Mouse (Mus musculus) olfactory bulb, adult 2 months (tissue): ENCODE data around the gene 4930412O13Rik. TPM values are rescaled to one million over a fixed set of nuclear protein-coding genes. Genes with fewer than 3 reads are reported as not detected.

Experiments used
- H3K27ac ChIP-seq: fragments of 200-500 bp; 2 replicates; pipeline ENCODE4 v1.5.1; 2012; ENCODE audit warnings: low read depth, low read length; ENCODE audit not compliant: insufficient read depth
- H3K4me1 ChIP-seq: fragments of 200-500 bp; 2 replicates; pipeline ENCODE4 v1.6.1; 2012; ENCODE audit warnings: low read length; ENCODE audit not compliant: control insufficient read depth, insufficient read depth
- H3K4me3 ChIP-seq: fragments of 200-500 bp; 2 replicates; pipeline ENCODE4 v1.5.1; 2012; ENCODE audit warnings: mild to moderate bottlenecking, low read depth, low read length, moderate library complexity; ENCODE audit not compliant: insufficient read depth
- CTCF ChIP-seq: fragments of 200-500 bp; IDR thresholded peaks from 2 replicates; pipeline ENCODE4 v1.5.1; 2012; ENCODE audit warnings: low read depth, mild to moderate bottlenecking, low read length, moderate library complexity; ENCODE audit not compliant: insufficient read depth
- POLR2A ChIP-seq: fragments of 200-500 bp; IDR thresholded peaks from 2 replicates; pipeline ENCODE4 v1.6.1; 2012; ENCODE audit warnings: mild to moderate bottlenecking, low read depth, low read length, moderate library complexity; ENCODE audit not compliant: insufficient read depth
- WGBS: fragments of 180-500 bp; shearing (Covaris S2); methylation state at CpG from one replicate; pipeline ENCODE4 v1.1.7; 2018; 5-methylcytosine and 5-hydroxymethylcytosine counted together
- polyA plus RNA-seq: library from polyadenylated mRNA; stranded (reverse); fragments of >200 nt; gene quantifications from 2 replicates; pipeline ENCODE4 v1.2.4, GENCODE M21; 2012; ENCODE audit warnings: low replicate concordance; ENCODE audit not compliant: missing spikeins, insufficient read depth, insufficient read length

The 4930412O13Rik gene
- polyA plus RNA-seq, 1 experiment, result not detected

DNA sequence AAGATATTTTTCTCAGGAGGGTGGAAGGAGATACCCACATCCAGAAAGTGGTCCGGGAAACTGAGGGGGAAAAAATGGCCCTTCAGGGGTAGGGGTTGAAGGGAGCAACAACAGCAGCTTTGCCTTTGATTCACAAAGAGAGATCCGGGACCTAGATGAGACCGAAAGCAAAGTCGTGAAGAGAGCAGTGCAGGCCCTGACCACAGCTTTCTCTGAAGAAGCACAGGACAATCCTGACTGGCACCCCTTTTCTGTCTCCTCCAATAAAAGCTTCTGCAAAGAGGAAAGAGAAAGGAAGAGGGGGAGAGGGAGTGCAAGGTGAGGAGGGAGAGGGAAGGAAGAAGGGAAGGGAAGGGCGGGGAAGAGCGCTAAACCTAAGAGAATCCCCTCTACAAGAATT lies 9.3 kb upstream of the 4930412O13Rik start:
- WGBS, result 66% methylated on average over 6 of the region's 6 CpGs
- Histone ChIP-seq H3K4me3 (no peak overlapping the region), H3K4me1 (no peaks in the 10 kb centered on the region; the same call in 1 of the 2 replicates), H3K27ac (no peak overlapping the region)
- TF ChIP-seq POLR2A, result no peak
- TF ChIP-seq CTCF, result no peak

DNA sequence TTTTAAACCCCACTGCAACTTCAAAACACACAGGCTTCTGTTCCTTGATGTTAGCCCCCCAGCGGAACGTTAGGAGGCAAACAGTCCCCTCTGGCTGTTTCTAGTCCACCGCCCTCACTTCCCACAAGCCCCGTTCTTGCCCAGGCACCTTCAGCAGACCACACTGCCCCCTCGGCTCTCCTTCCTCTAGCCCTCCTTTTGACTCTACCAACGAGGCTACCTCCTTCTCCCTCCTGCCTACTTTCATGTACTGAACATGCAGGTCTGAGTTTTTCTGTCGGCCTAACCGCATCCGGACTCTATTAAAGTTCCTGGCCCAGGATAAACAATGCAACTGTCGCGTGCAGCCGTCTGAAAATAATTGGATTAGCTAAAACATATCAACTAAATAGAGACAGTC lies 8.4 kb upstream of the 4930412O13Rik start:
- WGBS, result 16% methylated on average over 12 of the region's 12 CpGs
- H3K4me3 ChIP-seq, result no peak overlapping the region
- no peak for TF ChIP-seq CTCF
- no peak for TF ChIP-seq POLR2A
- peaks cover 3% of the 10 kb centered on the region; the same call in 1 of the 2 replicates for H3K4me1 ChIP-seq
- no peak overlapping the region for H3K27ac ChIP-seq

DNA sequence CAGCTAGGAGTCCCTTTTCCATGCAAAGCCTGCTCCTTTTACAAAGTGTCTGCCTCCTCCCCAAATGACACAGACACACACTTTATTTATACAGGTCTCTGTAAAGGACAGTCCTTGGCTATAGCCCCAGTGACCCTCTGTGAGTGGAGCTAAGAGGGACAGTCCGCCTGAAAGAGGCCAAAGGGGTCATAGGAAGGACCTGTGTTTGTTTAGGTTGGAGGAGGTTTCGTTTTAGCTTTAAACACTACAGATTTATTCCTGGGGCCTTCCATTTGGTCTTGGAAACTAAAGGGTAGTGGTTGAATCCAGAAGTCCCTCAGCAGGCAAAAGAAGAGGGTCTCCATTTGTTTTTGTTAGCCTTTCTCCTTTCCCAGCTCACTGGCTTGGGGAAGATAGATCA lies 7.3 kb upstream of the 4930412O13Rik start:
- WGBS, result 56% methylated on average over 2 of the region's 2 CpGs
- peaks cover 3% of the 10 kb centered on the region; the same call in 1 of the 2 replicates for H3K4me1 ChIP-seq
- H3K4me3 ChIP-seq, result no peak overlapping the region
- no peak for TF ChIP-seq POLR2A
- no peak for TF ChIP-seq CTCF
- H3K27ac ChIP-seq, result no peak overlapping the region

DNA sequence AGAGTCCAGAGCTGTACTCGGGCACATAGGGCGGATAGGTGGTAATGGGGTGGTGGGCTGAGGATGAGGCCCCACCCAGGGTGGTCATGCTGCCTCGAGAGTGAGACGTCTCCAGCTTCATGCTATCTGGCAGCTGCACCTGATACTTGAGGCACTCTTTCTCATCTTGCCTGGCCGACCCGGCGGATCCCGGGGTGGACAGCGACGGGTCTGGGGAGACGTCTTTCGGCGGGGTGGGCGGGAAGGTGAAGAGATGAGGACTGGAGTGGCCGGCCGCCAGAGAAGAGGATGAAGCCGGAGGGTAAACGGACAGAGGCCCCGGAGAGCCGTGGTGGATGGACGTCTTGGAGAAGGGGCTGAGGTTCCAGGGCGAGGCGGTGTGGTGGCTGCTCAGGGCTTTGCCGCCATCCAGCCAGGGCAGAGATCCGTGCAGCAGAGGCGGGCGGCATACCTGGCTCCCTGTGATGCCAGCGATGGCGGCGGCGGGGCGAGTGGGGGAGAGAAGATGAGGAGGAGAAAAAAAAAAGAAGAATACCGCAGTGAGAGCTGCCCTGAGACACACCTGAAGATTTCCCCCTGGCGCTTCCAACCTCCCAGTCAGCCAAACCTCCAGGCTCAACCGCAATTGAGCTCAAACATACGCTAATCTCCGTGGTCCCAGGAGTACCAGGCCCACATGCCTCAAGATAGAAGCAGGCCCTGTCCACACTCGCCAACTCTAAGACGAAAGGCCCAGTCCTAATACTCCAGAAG lies 6.4 kb upstream of the 4930412O13Rik start:
- TF ChIP-seq POLR2A (no peak), CTCF (no peak)
- H3K4me3 ChIP-seq, result no peak overlapping the region
- 13% methylated on average over 39 of the region's 39 CpGs for WGBS
- peaks cover 3% of the 10 kb centered on the region; the same call in 1 of the 2 replicates for H3K4me1 ChIP-seq
- no peak overlapping the region for H3K27ac ChIP-seq

DNA sequence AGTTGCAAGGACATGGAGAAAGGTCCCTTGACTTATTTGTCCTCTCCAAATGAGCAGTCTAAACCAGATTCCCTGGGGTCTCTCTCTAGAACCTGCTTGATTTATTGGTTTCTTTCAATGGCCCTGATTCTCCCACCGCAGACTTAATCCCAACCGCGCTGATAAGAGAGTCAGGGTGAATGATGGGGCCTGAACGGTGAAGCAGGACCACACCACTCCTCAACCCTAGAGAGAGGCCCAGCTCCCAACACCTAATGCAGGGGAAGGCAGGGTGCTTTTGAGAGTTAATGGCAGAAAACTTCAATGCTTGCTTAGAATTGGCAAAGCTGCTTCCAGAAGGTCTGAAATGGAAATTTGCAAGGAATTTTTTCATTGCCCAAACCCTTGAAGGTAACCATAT lies 5.8 kb upstream of the 4930412O13Rik start:
- TF ChIP-seq CTCF (no peak), POLR2A (no peak)
- H3K4me1 ChIP-seq, result peaks cover 3% of the 10 kb centered on the region; the same call in 1 of the 2 replicates
- H3K4me3 ChIP-seq, result no peak overlapping the region
- WGBS, result 26% methylated on average over 4 of the region's 4 CpGs
- no peak overlapping the region for H3K27ac ChIP-seq

DNA sequence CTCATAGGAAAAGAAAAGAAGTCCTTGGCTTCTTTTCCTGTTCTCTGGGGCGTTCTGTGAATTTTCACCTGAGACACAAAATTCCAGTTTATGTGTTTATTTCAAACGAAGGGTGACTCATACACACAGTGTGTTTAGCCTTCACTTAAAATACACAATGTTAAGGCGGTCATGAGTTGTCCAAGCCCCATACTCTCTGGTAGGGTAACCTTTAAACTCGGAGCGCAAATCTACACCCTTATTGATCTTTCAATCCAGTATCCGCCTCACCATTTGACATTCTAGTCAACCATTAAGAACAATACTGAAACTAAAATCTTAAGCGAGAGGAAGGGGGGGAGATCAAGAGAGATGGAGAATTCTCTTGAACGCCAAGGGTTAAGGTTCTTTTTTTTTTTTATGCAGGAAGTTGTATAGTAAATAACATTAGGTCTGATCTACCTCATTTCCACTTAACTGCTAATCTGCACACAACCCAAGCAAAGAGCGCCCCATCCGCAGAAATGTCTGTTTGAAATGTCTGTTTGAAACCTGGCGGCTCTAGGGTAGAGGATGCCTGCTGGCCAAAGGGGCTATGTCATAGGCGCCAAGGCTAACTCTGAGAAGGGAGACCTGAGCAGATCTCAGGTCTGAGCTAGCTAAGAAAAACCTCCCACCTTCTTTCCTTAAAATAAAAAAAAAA lies 5.2 kb upstream of the 4930412O13Rik start:
- H3K27ac ChIP-seq, result no peak overlapping the region
- H3K4me3 ChIP-seq, result no peak overlapping the region
- peaks cover 3% of the 10 kb centered on the region; the same call in 1 of the 2 replicates for H3K4me1 ChIP-seq
- no peak for TF ChIP-seq CTCF
- TF ChIP-seq POLR2A, result no peak
- WGBS, result 34% methylated on average over 12 of the region's 12 CpGs

DNA sequence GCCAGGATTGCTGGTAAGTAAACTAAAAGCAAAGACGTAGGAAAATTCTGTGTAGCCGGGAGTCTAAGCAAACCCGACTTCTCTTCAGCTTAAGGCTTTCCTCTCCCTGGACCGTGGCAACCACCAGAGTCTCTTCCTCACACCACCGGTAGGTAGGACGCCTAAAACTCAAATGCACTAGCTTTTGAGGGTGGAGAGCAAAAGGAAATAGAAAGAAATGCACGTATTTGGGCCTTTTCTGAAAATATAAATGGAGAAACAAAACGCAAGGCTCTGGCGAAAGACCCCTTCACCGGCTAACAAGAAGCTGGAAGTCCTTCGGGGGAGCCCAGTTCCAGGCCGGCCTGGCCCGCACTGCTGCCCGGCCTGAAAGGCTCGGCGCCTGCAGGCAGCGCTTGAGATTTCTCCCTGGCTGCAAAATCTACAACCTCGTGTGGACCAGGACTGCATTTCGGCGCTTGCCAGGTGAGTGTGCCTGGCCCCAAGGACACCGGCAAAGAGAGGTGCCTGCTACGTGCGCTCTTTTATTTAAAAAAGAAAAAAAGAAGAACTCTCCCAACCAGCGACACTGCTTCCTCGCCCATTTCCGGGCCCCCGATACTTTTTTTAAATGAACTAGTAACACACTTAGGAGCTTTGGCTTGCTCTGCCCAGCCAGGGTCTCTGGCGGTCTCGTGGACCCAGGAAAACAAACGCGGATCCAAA lies 4.3 kb upstream of the 4930412O13Rik start:
- Histone ChIP-seq H3K4me3 (no peak overlapping the region; the same call in 1 of the 2 replicates), H3K27ac (no peak overlapping the region), H3K4me1 (peaks cover 3% of the 10 kb centered on the region; the same call in 1 of the 2 replicates)
- TF ChIP-seq CTCF, result no peak
- TF ChIP-seq POLR2A, result no peak
- WGBS, result 14% methylated on average over 31 of the region's 31 CpGs

DNA sequence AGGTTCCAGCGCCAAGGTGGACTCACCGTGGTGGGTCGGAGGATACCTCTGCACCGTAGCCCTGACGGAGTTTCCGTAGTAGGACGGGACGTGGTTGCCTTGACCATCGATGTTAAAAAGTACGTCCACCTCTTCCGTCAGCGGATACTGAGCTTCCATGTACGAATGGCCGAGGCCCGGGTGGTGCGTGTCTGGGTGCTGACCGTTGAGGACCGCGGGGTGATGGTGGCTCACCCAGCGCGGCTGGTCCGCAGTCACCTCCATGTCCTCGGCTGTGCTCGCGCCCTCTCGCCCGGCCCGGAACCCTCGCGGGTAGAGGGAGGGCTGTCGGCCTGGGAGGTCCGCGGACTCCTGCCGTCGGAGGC lies 3.7 kb upstream of the 4930412O13Rik start:
- 2% methylated on average over 35 of the region's 35 CpGs for WGBS
- Histone ChIP-seq H3K4me1 (peaks cover 8% of the 10 kb centered on the region; the same call in 1 of the 2 replicates), H3K27ac (no peak overlapping the region), H3K4me3 (no peak overlapping the region; the same call in 1 of the 2 replicates)
- TF ChIP-seq CTCF, result no peak
- TF ChIP-seq POLR2A, result no peak
